Mouse (Mus musculus): Measurements from ENCODE around the gene Bak1. TPM values are rescaled to one million over a fixed set of nuclear protein-coding genes. Genes with fewer than 3 reads are reported as not detected.

The Bak1 gene
- polyA plus RNA-seq, 1 experiment from 2014 or later = 4.6 TPM

- no peaks in the 10 kb centered on the region for H3K36me3 ChIP-seq
- no peak overlapping the region for H3K4me2 ChIP-seq
- no peaks in the 10 kb centered on the region for H3K27me3 ChIP-seq
- H3K27ac ChIP-seq = peak overlapping the region; percentile 72
- ATAC-seq (ENCODE audit: insufficient number of reproducible peaks, insufficient read depth, low FRiP score, low TSS enrichment, low read depth) = no peak
- H3K4me3 ChIP-seq = no peak overlapping the region
- H3K4me1 ChIP-seq = peaks cover 28% of the 10 kb centered on the region
- H3K9ac ChIP-seq = peak overlapping the region; percentile 51; the same call in 1 of the 2 replicates
- WGBS = 51% methylated on average over 14 of the region's 14 CpGs
- no peaks in the 10 kb centered on the region for H3K9me3 ChIP-seq
These were observed 19.8 kb upstream of the Bak1 start for GRCm38 (mm10) chr17:27048445-27049239.

GRCm38 (mm10) chr17:27047762-27048444, 19.1 kb upstream of the Bak1 start:
- H3K4me1 ChIP-seq = peaks cover 34% of the 10 kb centered on the region
- H3K27me3 ChIP-seq = no peaks in the 10 kb centered on the region
- H3K9ac ChIP-seq = peak overlapping the region; percentile 51; the same call in 1 of the 2 replicates
- H3K9me3 ChIP-seq = no peaks in the 10 kb centered on the region
- no peak for ATAC-seq (ENCODE audit: insufficient number of reproducible peaks, insufficient read depth, low FRiP score, low TSS enrichment, low read depth)
- H3K27ac ChIP-seq = peak overlapping the region; percentile 72
- no peak overlapping the region for H3K4me2 ChIP-seq
- no peak overlapping the region for H3K4me3 ChIP-seq
- no peaks in the 10 kb centered on the region for H3K36me3 ChIP-seq
- 60% methylated on average over 14 of the region's 14 CpGs for WGBS

- H3K4me3 ChIP-seq = no peak overlapping the region
- no peak overlapping the region for H3K27ac ChIP-seq
- H3K4me1 ChIP-seq = peaks cover 34% of the 10 kb centered on the region
- no peaks in the 10 kb centered on the region for H3K27me3 ChIP-seq
- no peak overlapping the region for H3K9ac ChIP-seq
- 91% methylated on average over 6 of the region's 6 CpGs for whole genome bisulfite sequencing
- H3K9me3 ChIP-seq = no peaks in the 10 kb centered on the region
- H3K4me2 ChIP-seq = no peak overlapping the region
- no peaks in the 10 kb centered on the region for H3K36me3 ChIP-seq
- no peak for ATAC-seq (ENCODE audit: insufficient number of reproducible peaks, insufficient read depth, low FRiP score, low TSS enrichment, low read depth)
These were observed 16.4 kb upstream of the Bak1 start for GRCm38 (mm10) chr17:27045164-27045563.

DNA sequence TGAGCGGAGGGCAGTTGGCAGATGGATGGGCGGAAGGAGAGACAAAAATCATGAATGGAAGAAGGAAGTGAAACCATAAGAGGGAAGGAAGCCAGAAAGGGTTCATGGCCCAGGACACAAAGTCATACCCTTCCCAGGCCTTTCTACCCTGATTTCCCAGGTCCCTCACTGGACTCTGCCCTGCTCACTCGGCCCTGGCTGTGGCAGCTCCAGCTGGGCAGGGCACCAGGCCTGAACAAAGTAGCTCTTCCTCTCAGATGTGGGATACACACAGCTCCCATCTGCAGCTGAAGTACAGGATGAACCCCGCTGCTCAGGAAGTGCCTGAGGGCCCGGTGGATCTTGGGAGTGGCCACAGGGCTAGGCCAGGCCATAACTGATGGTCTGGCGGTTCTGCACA, 14.0 kb upstream of the Bak1 start:
- H3K36me3 ChIP-seq = no peaks in the 10 kb centered on the region
- H3K27me3 ChIP-seq = no peaks in the 10 kb centered on the region
- H3K4me3 ChIP-seq = no peak overlapping the region
- no peaks in the 10 kb centered on the region for H3K9me3 ChIP-seq
- H3K4me2 ChIP-seq = no peak overlapping the region
- WGBS = 53% methylated on average over 6 of the region's 6 CpGs
- peaks cover 46% of the 10 kb centered on the region for H3K4me1 ChIP-seq
- H3K27ac ChIP-seq = no peak overlapping the region
- 0 out of 2 replicates have a peak overlapping the region, but pooled peaks have one; percentile 17 for H3K9ac ChIP-seq
- no peak for ATAC-seq (ENCODE audit: insufficient number of reproducible peaks, insufficient read depth, low FRiP score, low TSS enrichment, low read depth)

DNA sequence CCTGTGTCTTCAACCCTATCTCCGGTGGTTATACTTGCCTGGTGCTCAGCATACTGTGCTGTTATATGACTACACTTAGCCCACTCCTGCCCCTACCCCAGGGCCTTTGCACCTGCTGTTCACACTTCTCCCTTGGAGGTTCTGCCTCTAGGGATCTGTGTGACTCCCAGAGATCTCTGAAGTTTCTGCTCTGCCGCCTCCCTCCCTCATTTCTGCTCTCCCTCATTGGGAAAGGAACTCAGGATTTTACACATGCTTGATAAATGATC, 12.9 kb upstream of the Bak1 start:
- Histone ChIP-seq H3K27me3 (no peaks in the 10 kb centered on the region), H3K27ac (0 out of 2 replicates have a peak overlapping the region, but pooled peaks have one; percentile 64)
- WGBS = 87% methylated on average over 2 of the region's 2 CpGs

DNA sequence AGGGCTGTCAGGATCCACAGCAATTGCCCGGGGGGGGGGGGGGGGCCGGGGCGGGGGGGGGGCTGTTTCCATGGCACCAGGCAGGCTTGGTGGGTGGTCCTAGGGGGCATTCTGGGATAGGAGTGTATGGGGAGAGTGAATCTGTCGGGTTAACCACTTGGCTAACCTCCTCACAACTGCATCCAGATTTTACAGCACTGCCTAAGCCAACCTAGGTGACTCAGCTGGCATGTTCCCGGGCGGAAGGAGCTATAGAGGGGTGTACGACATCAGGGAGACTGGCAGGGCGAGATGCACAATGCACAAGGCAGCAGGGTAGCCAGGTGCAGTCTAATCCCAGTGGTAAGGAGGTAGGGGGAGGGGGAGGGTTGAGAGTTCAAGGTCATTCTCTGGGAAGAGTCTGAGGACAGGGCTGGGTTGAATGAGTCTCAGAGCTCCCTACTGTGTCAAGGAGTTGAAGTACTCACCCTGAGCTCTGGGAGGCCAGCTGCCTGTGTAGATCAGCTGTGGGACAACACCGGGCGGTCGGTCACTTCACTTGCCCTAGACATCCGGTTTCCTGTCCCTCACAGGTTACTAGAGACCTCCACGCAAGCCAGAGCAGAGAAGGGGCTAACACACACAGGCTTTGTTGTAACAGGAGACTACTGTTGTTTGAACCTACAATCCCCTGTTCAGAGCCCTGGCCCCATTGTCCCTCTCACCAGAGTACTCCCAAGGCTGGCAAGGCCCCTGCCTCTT, 12.4 kb upstream of the Bak1 start:
- Histone ChIP-seq H3K4me1 (peaks cover 48% of the 10 kb centered on the region), H3K27ac (peak overlapping the region; percentile 86; the same call in 1 of the 2 replicates)

More for the DNA sequence above, 12.9 kb upstream of the Bak1 start:
- Histone ChIP-seq H3K4me2 (no peak overlapping the region), H3K9ac (no peak overlapping the region), H3K36me3 (no peaks in the 10 kb centered on the region), H3K9me3 (no peaks in the 10 kb centered on the region), H3K4me1 (peaks cover 48% of the 10 kb centered on the region), H3K4me3 (no peak overlapping the region)
- ATAC-seq (ENCODE audit: insufficient number of reproducible peaks, insufficient read depth, low FRiP score, low TSS enrichment, low read depth) = no peak

DNA sequence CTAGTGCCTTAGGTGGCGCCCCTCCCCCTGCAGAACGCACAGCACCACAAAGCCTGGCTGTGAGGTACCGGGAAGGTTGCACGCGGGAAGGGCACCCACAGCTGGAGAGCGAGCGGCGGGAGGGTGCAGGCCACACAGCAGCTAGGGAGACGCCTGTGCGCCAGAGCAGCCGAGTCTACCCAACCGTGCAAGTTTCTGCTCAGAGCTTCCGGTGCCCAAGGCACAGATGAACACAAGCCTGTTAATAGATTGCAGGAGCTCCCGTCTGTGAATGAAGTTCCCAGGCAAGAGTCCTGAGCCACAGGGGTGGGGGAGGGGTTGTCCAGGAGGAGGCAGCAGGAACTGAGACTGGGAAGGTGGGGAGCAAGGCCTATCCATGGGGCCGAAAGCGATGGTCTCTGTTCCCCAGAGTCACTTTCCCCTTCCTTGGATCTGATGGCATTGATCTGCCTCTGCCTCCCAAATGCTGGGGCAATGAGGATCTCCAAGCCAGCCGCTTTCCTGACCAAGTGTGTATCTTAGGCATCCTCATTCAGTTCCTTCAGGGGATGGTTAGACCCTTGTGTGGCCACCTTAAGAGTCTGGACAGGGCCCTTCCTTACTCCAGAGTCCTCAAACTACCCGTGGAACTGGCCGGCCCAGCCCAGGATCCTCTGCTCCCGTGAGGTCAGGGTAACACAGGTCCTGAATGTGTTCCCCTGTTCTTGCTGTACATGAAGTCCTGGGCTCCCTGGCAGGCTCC, 11.7 kb upstream of the Bak1 start:
- H3K27ac ChIP-seq = peak overlapping the region; percentile 86
- WGBS = 5% methylated on average over 20 of the region's 20 CpGs
- H3K27me3 ChIP-seq = no peaks in the 10 kb centered on the region
- peak; percentile 61; the same call in 1 of the 2 replicates for ATAC-seq (ENCODE audit: insufficient number of reproducible peaks, insufficient read depth, low FRiP score, low TSS enrichment, low read depth)
- peak overlapping the region; percentile 50 for H3K4me2 ChIP-seq
- H3K9me3 ChIP-seq = no peaks in the 10 kb centered on the region
- peak overlapping the region; percentile 54 for H3K9ac ChIP-seq
- H3K36me3 ChIP-seq = no peaks in the 10 kb centered on the region
- H3K4me3 ChIP-seq = peak overlapping the region; percentile 16; the same call in 1 of the 2 replicates
- H3K4me1 ChIP-seq = peaks cover 48% of the 10 kb centered on the region

More for the DNA sequence above, 12.4 kb upstream of the Bak1 start:
- ATAC-seq (ENCODE audit: insufficient number of reproducible peaks, insufficient read depth, low FRiP score, low TSS enrichment, low read depth) = no peak
- no peaks in the 10 kb centered on the region for H3K36me3 ChIP-seq
- H3K27me3 ChIP-seq = no peaks in the 10 kb centered on the region
- no peak overlapping the region for H3K9ac ChIP-seq
- WGBS = 28% methylated on average over 13 of the region's 13 CpGs
- H3K9me3 ChIP-seq = no peaks in the 10 kb centered on the region
- H3K4me3 ChIP-seq = no peak overlapping the region
- no peak overlapping the region for H3K4me2 ChIP-seq

DNA sequence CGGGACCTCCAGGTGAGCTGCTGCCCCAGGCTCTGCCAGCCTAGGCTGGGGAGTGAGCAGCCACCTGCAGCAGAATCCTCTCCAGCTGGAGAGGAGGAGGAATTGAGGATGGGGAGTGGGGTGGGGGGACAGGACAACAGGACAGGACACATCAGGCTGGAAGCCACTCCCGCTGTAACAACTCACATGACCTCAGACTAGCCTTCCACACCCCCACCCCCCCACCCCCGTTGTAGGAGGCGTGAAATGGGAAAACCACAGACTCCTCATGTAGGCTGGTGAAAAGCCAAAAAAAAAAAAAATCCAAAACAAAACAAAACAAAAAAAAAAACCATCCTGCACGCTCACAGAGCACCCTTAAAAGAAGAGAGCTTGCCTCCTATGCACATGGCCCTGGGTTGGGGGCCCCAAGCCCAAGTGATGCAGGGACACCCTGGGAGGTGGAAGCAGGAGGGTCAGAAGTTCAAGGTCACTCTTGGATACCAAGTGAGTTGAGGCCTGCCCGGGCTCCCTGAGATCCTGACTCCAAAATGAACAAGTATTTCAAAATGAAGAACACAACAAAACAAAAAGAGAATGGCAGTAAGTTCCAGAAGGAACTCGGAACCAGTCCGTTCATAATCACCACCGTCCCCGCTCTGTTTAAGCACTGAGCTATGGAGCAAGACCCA, 10.8 kb upstream of the Bak1 start:
- H3K4me3 ChIP-seq = no peak overlapping the region
- 35% methylated on average over 10 of the region's 10 CpGs for WGBS
- H3K27me3 ChIP-seq = no peaks in the 10 kb centered on the region
- peaks cover 48% of the 10 kb centered on the region for H3K4me1 ChIP-seq
- ATAC-seq (ENCODE audit: insufficient number of reproducible peaks, insufficient read depth, low FRiP score, low TSS enrichment, low read depth) = no peak
- H3K36me3 ChIP-seq = no peaks in the 10 kb centered on the region
- peak overlapping the region; percentile 54 for H3K9ac ChIP-seq
- peak overlapping the region; percentile 50 for H3K4me2 ChIP-seq
- H3K9me3 ChIP-seq = no peaks in the 10 kb centered on the region
- peak overlapping the region; percentile 86 for H3K27ac ChIP-seq

- no peak overlapping the region for H3K4me3 ChIP-seq
- no peaks in the 10 kb centered on the region for H3K27me3 ChIP-seq
- WGBS = 20% methylated on average over 17 of the region's 18 CpGs
- H3K4me2 ChIP-seq = peak overlapping the region; percentile 32
- no peak; the same call in 1 of the 2 replicates for ATAC-seq (ENCODE audit: insufficient number of reproducible peaks, insufficient read depth, low FRiP score, low TSS enrichment, low read depth)
- peak overlapping the region; percentile 86 for H3K27ac ChIP-seq
- H3K4me1 ChIP-seq = peaks cover 48% of the 10 kb centered on the region
- H3K9ac ChIP-seq = peak overlapping the region; percentile 44
- H3K9me3 ChIP-seq = no peaks in the 10 kb centered on the region
- H3K36me3 ChIP-seq = no peaks in the 10 kb centered on the region
These were observed 9.7 kb upstream of the Bak1 start for GRCm38 (mm10) chr17:27038335-27039050.

- Histone ChIP-seq H3K27ac (peak overlapping the region; percentile 44; the same call in 1 of the 2 replicates), H3K9me3 (no peaks in the 10 kb centered on the region), H3K4me2 (no peak overlapping the region), H3K4me1 (peaks cover 48% of the 10 kb centered on the region), H3K4me3 (no peak overlapping the region), H3K9ac (peak overlapping the region; percentile 21; the same call in 1 of the 2 replicates), H3K27me3 (no peaks in the 10 kb centered on the region), H3K36me3 (no peaks in the 10 kb centered on the region)
- WGBS = 68% methylated on average over 7 of the region's 7 CpGs
- ATAC-seq (ENCODE audit: insufficient number of reproducible peaks, insufficient read depth, low FRiP score, low TSS enrichment, low read depth) = no peak
These were observed 7.7 kb upstream of the Bak1 start for GRCm38 (mm10) chr17:27036465-27036864.

Data from embryonic facial prominence, embryonic 13.5 days (tissue).